Mouse (Mus musculus) c-Kit-positive CD71-negative TER-119-negative erythroid progenitor cells, embryonic 14.5 days (primary cell): ENCODE data around the gene Pla2g4b.

ENCODE experiments used
- DNase-seq: peaks from one replicate; pipeline ENCODE4 v3.0.0-alpha.2; 2013; ENCODE audit warnings: low read depth

Gene Pla2g4b

GRCm38 (mm10) chr2:120015882-120016281 lies 17.3 kb upstream of the Pla2g4b start:
- DNase-seq: no peak

GRCm38 (mm10) chr2:120017599-120017998 lies 15.6 kb upstream of the Pla2g4b start:
- no peak for DNase-seq

DNA sequence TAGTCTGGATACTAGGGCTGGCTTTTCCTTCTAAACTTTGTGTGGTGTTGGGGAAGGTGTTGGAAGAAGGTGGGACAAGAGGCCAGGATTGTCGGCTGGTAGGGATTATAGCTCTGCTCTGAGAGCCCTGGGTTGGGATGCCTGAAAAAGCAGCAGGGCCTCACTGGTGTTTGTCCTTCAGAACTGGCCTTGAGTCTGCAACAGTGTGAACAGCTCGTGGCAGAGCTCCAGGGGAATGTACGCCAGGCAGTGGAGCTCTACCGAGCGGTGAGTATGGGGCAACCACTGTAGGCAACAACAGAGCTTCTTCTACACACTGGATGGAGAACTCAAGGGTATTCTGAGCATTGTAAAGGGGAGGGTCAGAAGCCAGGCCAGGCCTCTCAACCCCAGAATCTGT lies 8.9 kb upstream of the Pla2g4b start:
- DNase-seq: no peak

DNA sequence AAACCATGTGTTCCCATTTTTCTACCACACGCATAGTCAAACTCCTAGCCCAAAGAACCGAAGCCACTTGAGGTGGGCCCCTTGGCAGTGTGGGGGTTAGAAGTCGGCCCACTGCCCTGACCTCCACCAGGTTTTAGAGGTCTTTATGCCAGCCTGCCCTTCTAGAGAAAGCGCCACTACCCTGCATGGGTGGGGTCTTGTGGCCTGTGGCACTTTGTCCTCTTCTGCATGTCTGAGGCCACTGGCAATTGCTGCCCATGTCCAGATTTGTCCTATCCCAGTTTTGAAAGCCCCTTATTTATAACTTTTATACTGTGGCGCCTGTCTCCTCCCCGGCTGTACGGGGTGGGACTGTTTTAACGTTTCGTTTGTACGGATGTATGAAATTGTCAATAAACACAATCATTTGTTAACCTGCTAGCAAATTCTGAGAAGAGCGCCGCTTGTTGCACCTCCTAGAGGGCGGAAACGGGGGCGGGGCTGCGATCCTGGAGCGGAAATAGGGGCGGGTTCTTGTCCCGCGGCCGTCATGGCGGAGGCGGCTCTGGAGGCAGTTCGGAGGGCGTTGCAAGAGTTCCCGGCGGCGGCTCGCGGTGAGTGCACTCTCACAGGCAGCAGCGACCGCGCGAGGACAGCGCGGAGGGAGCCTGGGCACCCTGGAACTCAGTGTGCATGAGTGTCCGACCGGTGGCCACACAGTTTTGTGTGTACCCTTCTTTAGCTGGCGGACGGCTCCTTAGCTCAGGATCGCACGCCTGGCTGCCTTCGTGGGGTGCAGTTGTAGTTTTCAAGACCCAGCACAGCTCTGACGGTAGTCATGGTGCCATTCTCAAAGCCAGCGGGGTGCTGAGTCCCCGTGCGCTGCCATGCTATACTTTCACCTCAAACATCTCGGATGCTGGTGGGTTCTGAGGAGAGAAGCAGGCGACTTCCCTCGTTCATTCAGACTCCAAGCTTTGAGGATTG lies 6.0 kb upstream of the Pla2g4b start, which contains the start of the genes Jmjd7 and Gm28042:
Gene Jmjd7, plus strand, starts transcription at position 500 of the 966 bp plus-strand sequence.
Gene Gm28042, plus strand, starts transcription at position 510 of the 966 bp plus-strand sequence.
- DNase-seq: peak; percentile 90

- no peak for DNase-seq
These were observed 5.3 kb upstream of the Pla2g4b start for GRCm38 (mm10) chr2:120027950-120028331.

DNA sequence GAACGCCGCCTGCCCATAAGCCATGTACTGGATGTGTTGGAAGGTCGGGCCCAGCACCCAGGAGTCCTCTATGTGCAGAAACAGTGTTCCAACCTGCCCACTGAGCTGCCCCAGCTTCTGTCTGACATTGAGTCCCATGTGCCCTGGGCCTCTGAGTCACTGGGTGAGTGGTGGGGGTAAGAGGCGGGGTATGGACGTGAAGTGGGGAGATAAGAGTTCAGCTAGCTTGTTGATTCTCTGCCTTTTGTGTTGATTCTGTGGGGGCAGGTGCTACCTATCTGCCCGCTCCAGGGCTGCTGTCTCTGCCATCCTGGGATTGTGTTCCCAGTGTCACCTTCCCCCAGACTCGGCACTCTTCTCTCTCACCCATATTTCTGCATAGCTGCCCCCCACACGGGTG lies 2.8 kb upstream of the Pla2g4b start:
- no peak for DNase-seq

DNA sequence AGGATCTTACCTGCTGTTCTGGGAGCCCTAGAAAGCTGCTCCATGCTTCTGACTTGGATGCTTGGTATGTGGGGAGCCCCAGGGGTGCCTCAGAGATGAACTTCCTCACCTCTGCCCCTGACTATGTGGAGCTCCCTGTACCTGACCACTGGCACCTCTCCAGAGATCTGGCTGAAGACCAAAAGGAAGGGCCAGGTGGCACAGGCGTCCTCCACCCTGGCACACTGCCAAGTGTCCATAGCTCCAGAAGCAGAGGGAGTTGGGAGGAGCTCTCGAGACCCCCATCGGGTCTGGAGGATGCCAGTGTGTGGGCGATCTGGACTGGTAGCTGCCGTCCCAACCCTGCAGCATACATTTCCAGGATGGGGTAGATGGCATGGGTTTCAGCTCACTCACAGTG lies 509 bp downstream of the Pla2g4b start:
- no peak for DNase-seq

DNA sequence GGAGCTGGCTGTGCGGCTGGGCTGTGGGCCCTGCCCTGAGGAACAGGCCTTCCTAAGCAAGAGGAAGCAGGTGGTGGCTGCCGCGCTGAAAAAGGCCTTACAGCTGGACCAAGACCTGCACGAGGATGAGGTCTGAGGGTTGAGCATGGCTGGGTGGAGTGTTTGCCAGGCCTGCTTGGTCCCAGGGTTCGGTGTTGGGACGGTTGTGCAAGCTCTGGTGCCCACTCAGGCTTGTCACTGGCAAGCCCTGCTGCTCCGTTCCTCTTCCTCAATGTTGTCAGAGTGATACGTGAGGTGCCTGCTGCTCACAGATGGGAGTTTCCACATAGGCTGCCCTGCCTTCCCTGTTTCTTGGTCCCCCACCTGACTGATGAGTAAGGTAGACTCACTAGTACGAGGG lies 4.5 kb downstream of the Pla2g4b start:
- no peak for DNase-seq

DNA sequence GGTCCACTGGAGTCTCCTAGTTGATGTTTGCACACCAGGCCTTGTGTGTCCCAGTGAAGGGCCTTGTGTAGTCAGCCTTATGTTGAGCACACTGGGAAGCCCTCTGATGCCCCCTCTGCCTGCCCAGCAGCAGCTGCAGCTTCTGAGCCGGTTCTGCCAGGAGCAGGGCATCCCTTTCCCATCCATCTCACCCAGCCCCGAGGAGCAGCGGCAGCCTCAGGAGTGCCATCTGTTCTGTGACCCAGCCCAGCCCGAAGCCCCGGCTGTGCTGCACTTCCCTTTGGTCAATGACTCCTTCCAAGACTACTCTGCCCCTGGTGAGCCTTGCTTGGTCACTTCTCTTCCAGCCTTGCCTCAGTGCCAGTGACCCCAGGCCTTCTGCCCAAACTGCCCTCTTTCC lies 7.8 kb downstream of the Pla2g4b start:
- DNase-seq: no peak

DNA sequence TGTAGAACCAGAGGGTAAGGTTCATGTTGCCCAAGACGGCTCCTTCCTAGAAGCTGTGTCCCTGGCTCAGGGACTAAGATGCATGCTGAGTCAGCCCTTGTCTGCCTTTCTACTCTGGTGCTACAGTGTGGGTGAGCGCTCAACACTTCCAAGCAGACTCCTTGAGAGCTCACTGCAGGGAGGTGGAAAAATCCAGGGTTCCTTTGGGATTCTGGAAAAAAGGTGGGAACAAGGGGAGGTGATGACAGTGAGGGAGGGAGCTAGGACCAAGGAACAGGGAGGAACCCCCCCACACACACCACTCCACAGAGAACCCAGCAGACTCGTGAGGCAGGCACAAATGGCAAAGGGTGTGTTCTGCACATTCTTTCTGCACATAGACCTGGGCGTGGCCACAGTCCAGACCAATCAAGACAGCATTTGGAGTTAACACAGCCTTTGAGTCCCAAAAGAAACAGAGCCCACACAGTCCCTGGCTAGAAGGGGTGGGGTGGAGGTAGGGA lies 10.9 kb downstream of the Pla2g4b start:
- no peak for DNase-seq

- DNase-seq: no peak
These were observed 11.5 kb downstream of the Pla2g4b start for GRCm38 (mm10) chr2:120044676-120045075.

- no peak for DNase-seq
These were observed 13.5 kb downstream of the Pla2g4b start for GRCm38 (mm10) chr2:120046486-120047310.

GRCm38 (mm10) chr2:120048173-120048572 lies 15.0 kb downstream of the Pla2g4b start:
- DNase-seq: no peak

DNA sequence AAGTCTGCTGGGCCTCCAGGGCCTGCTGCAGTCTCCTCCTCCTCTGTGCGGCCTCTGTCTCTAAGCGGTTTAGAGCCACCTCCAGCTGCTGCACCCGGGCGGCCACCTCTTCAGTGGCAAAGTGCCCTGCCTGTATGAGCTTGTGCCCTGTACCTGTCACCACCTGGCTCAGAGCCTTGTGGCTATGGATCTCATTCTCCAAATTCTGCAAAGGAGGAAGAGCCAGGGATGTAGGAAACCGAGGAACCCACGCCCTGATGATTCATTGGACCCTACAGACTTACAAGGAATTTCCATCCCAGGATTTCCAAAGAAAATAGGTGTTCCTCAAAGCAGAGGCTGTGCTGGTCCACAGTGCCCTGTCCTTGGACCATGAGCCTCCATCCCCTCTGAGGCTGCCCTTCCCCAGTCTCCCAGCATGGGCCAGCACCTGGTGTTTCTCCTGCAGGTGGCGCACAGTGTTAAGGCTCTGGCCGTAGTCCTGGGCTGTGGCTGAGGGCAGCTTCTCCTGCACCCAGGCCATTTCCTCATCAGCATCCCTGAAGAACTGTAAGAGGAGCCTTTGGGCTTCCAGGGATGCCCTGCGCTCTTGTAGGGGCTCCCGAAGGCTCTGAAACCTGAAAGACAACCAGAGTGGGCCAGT lies 16.5 kb downstream of the Pla2g4b start:
- no peak for DNase-seq

- DNase-seq: no peak
These were observed 18.2 kb downstream of the Pla2g4b start for GRCm38 (mm10) chr2:120051405-120051804.

- no peak for DNase-seq
These were observed 21.7 kb downstream of the Pla2g4b start for GRCm38 (mm10) chr2:120054771-120055552.

- no peak for DNase-seq
These were observed 22.7 kb downstream of the Pla2g4b start for GRCm38 (mm10) chr2:120055923-120056322.

DNA sequence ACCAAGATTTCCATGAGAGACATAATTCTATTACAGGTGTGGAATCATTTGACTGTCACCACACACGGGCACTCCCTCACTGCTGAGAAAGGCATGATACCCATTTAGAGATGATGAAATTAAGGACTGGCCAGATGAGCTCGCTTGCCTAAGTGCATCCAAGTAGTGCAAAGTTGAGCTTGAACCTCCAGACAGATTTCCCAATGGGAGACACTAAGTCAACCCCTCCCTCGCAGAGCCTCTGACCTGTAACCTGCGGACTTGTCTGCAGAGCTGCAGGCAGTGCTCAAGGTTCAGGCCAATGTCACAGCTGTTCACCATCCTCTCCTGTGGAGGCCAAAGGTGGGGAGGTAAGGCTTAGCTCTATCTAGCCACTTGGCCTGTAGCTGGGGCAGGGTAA lies 25.6 kb downstream of the Pla2g4b start:
- DNase-seq: no peak

GRCm38 (mm10) chr2:120059466-120059865 lies 26.2 kb downstream of the Pla2g4b start:
- no peak for DNase-seq

DNA sequence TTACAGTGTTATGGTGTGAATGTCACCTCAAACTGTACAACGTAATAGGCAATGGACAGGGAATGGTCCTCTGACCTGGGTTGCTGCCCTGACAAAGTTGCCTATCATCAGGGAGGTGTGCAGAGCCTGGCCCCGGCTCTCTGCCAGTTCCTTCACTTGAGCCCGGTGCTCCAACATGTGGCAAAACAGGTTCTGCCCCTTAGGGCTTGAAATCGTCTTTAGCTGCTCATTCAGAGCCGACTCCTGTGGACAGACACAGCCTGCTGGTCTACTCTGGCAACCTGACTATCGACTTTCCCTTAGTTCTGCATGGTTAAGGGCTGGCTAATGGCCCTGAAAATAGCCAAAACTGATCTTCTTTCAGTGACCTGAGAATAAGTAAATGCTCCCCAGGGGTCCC lies 27.0 kb downstream of the Pla2g4b start:
- no peak for DNase-seq

DNA sequence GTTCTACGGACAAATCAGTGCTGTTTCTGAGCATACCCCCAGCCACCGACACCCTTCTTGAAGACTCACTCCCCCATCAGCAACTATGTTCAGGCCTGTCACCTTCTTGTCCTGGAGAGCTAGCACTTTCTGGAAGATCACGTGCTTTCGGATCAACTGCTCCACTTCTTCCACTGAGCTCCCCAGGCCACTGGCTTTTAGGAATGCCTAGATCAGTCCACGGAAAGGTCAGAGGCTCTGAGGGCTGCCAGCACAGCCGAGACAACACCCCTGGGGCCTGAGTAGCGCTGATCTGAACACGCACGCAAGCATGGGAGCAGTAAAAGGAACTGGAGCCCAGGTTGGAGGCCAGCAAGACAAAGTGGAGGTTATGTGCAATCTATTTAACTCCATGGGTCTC lies 27.4 kb downstream of the Pla2g4b start:
- no peak for DNase-seq
